Mouse (Mus musculus) cerebellum, adult 2 months (tissue): ENCODE results near the gene St6galnac6.

ENCODE experiments used
- CTCF ChIP-seq: fragments of 200-500 bp; IDR thresholded peaks from 2 replicates; pipeline ENCODE4 v1.5.1; 2011; ENCODE audit warnings: low read depth, mild to moderate bottlenecking, control low read depth, low read length, moderate library complexity, borderline replicate concordance; ENCODE audit not compliant: insufficient read depth
- POLR2A ChIP-seq: fragments of 200-500 bp; IDR thresholded peaks from 2 replicates; pipeline ENCODE4 v1.6.1; 2011; ENCODE audit warnings: low read length, control low read depth, borderline replicate concordance; ENCODE audit not compliant: insufficient read depth

DNA sequence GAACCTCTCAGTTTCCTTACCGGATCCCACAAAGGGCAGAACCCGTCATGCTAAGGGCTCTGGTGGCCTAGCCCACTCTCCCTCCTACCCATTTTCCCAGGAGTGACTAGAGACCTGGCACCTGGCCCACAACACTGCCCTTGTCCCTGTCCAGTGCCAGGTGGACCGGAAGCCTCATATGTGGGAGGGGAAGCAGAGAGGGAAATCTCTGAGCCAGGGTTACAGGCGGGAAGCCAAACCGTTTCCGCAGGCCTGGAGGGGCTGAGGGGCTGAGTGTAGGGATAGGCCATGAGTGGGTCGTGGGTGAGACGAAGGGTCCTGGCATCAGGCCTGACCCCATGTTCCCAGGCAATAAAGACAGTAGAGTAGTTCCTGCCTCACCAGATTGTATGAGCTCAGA is 1.0 kb upstream of the St6galnac6 start:
- TF ChIP-seq POLR2A (no peak), CTCF (no peak)
